Mouse (Mus musculus) embryonic facial prominence, embryonic 14.5 days (tissue): Measurements from ENCODE around the gene Cox8c. TPM values are rescaled to one million over a fixed set of nuclear protein-coding genes. Genes with fewer than 3 reads are reported as not detected.
A peak's percentile ranks its signal among the peaks of the same experiment; 100 is the strongest.

Experiments used
- ATAC-seq: fragments of 200-750 bp; cut with Nextera tagmentation; 2 replicates; pipeline ENCODE4 v1.8.0; 2017; ENCODE audit warnings: low read depth, moderate number of reproducible peaks, moderate TSS enrichment
- DNase-seq: peaks from one replicate; pipeline ENCODE4 v3.0.0-alpha.2; 2015; ENCODE audit warnings: low spot score
- H3K27ac ChIP-seq: fragments of 300-500 bp; sonication (generic); replicated peaks from 2 replicates; pipeline ENCODE4 v1.5.1; 2014; ENCODE audit warnings: low read depth, mild to moderate bottlenecking, low read length, moderate library complexity
- H3K27me3 ChIP-seq: fragments of 300-500 bp; sonication (generic); replicated peaks from 2 replicates; pipeline ENCODE4 v1.6.1; 2014; ENCODE audit warnings: low read length; ENCODE audit not compliant: control insufficient read depth, insufficient read depth
- H3K36me3 ChIP-seq: fragments of 300-500 bp; sonication (generic); 2 replicates; pipeline ENCODE4 v1.6.1; 2014; ENCODE audit warnings: low read length, mixed read lengths; ENCODE audit not compliant: control insufficient read depth, insufficient read depth
- H3K4me1 ChIP-seq: fragments of 300-500 bp; sonication (generic); 2 replicates; pipeline ENCODE4 v1.6.1; 2014; ENCODE audit warnings: antibody characterized with exemption, low read length; ENCODE audit not compliant: control insufficient read depth, insufficient read depth
- H3K4me2 ChIP-seq: fragments of 300-500 bp; sonication (generic); 2 replicates; pipeline ENCODE4 v1.6.1; 2014; ENCODE audit warnings: low read depth, mild to moderate bottlenecking, low read length, moderate library complexity, mixed read lengths
- H3K4me3 ChIP-seq: fragments of 300-500 bp; sonication (generic); 2 replicates; pipeline ENCODE4 v1.5.1; 2014; ENCODE audit warnings: low read depth, mild to moderate bottlenecking, low read length
- H3K9ac ChIP-seq: fragments of 300-500 bp; sonication (generic); 2 replicates; pipeline ENCODE4 v1.6.1; 2014; ENCODE audit warnings: low read depth, mild to moderate bottlenecking, low read length, moderate library complexity, mixed read lengths
- H3K9me3 ChIP-seq: fragments of 300-500 bp; sonication (generic); 2 replicates; pipeline ENCODE4 v1.6.1; 2016; ENCODE audit warnings: low read length; ENCODE audit not compliant: control insufficient read depth
- WGBS: fragments of 180-500 bp; shearing (Covaris S2); extraction: QIAGEN DNeasy Blood & Tissue Kit; methylation state at CpG from one replicate; pipeline ENCODE4 v1.1.7; 2014; 5-methylcytosine and 5-hydroxymethylcytosine counted together
- polyA plus RNA-seq: library from polyadenylated mRNA; unstranded; fragments of >200 nt; fragmentation: Nextera tagmentation; extraction: Ambion mirVana; gene quantifications from 2 replicates; pipeline ENCODE4 v1.2.1, GENCODE M21; 2014

Cox8c gene
- not detected in 2 replicates for polyA plus RNA-seq

DNA sequence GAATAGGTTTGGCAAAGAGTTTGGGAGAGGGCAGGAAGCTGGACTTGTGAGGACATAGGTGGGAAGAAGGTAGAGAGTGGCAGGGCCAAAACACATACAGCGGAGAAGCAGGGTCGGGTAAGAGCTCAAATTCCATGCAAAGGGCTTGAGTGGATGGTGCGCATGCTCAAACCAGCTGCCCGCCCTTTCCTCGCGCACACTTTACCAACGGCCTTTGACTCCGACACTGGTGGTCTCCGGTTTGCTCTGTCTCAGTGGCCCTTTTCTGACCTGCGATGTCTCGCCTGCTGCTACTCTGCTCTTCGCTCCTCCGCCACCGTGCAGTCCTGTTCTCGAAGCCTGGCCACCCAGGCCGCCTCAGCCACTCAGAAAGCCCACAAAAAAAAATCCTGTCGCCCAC lies at the start of gene Cox8c:
Cox8c (plus strand) TSS at position 226 of the 400 bp plus-strand sequence.
- 93% methylated on average over 17 of the region's 17 CpGs for WGBS
- no peak within 1 kb of the TSS for H3K27ac ChIP-seq
- no peak within 1 kb of the TSS for H3K4me2 ChIP-seq
- H3K9ac ChIP-seq, result no peak within 1 kb of the TSS
- H3K27me3 ChIP-seq, result no peaks in the 10 kb centered on the region
- H3K36me3 ChIP-seq, result no peaks in the 10 kb centered on the region
- H3K9me3 ChIP-seq, result no peaks in the 10 kb centered on the region
- ATAC-seq (no peak), DNase-seq (no peak)
- H3K4me1 ChIP-seq, result no peaks in the 10 kb centered on the region
- H3K4me3 ChIP-seq, result no peak within 1 kb of the TSS

GRCm38 (mm10) chr12:102860806-102861205 lies 38.3 kb upstream of the Cox8c start:
- H3K27ac ChIP-seq, result no peak overlapping the region
- H3K4me2 ChIP-seq, result no peak overlapping the region
- no peaks in the 10 kb centered on the region for H3K9me3 ChIP-seq
- no peak overlapping the region for H3K4me3 ChIP-seq
- H3K9ac ChIP-seq, result no peak overlapping the region
- ATAC-seq, result no peak
- no peak for DNase-seq
- no peaks in the 10 kb centered on the region for H3K36me3 ChIP-seq
- no peaks in the 10 kb centered on the region for H3K27me3 ChIP-seq
- H3K4me1 ChIP-seq, result no peaks in the 10 kb centered on the region

GRCm38 (mm10) chr12:102869802-102870201 lies 29.3 kb upstream of the Cox8c start:
- H3K36me3 ChIP-seq, result no peaks in the 10 kb centered on the region
- no peak overlapping the region for H3K4me2 ChIP-seq
- DNase-seq, result no peak
- H3K4me1 ChIP-seq, result no peaks in the 10 kb centered on the region
- H3K27ac ChIP-seq, result no peak overlapping the region
- H3K9ac ChIP-seq, result no peak overlapping the region
- WGBS, result 90% methylated on average over 2 of the region's 2 CpGs
- H3K27me3 ChIP-seq, result no peaks in the 10 kb centered on the region
- ATAC-seq, result no peak
- H3K9me3 ChIP-seq, result no peaks in the 10 kb centered on the region
- H3K4me3 ChIP-seq, result no peak overlapping the region

- no peak for DNase-seq
- no peak overlapping the region for H3K9ac ChIP-seq
- no peak for ATAC-seq
Measured at GRCm38 (mm10) chr12:102870527-102870926, 28.6 kb upstream of the Cox8c start.

GRCm38 (mm10) chr12:102877301-102878030 lies 21.6 kb upstream of the Cox8c start:
- H3K4me1 ChIP-seq, result peaks cover 17% of the 10 kb centered on the region
- peak overlapping the region; percentile 97 for H3K9ac ChIP-seq
- under 1% methylated on average over 27 of the region's 70 CpGs for WGBS
- H3K9me3 ChIP-seq, result no peaks in the 10 kb centered on the region
- H3K27me3 ChIP-seq, result no peaks in the 10 kb centered on the region
- peak overlapping the region; percentile 97 for H3K27ac ChIP-seq
- peak overlapping the region; percentile 96 for H3K4me3 ChIP-seq
- no peaks in the 10 kb centered on the region for H3K36me3 ChIP-seq
- peak overlapping the region; percentile 70 for H3K4me2 ChIP-seq
- peak; percentile 78 for DNase-seq
- ATAC-seq, result peak; percentile 68

More at GRCm38 (mm10) chr12:102870527-102870926, 28.6 kb upstream of the Cox8c start:
- Histone ChIP-seq H3K27ac (no peak overlapping the region), H3K36me3 (no peaks in the 10 kb centered on the region), H3K27me3 (no peaks in the 10 kb centered on the region), H3K4me3 (no peak overlapping the region), H3K4me1 (peaks cover 3% of the 10 kb centered on the region), H3K9me3 (no peaks in the 10 kb centered on the region), H3K4me2 (no peak overlapping the region)
- 85% methylated on average over 1 of the region's 1 CpGs for whole genome bisulfite sequencing

- H3K9me3 ChIP-seq, result no peaks in the 10 kb centered on the region
- H3K9ac ChIP-seq, result peak within 1 kb of the TSS; percentile 97
- H3K27me3 ChIP-seq, result no peaks in the 10 kb centered on the region
- WGBS, result 0% methylated on average over 28 of the region's 95 CpGs
- no peaks in the 10 kb centered on the region for H3K36me3 ChIP-seq
- H3K27ac ChIP-seq, result peak within 1 kb of the TSS; percentile 97
- H3K4me3 ChIP-seq, result peak within 1 kb of the TSS; percentile 96
- DNase-seq, result peak; percentile 98
- peak; percentile 97 for ATAC-seq
- H3K4me2 ChIP-seq, result peak within 1 kb of the TSS; percentile 70
- peaks cover 17% of the 10 kb centered on the region for H3K4me1 ChIP-seq
Measured at GRCm38 (mm10) chr12:102878031-102878823, 20.9 kb upstream of the Cox8c start, which contains the start of gene Btbd7. Gene Btbd7 (minus strand): TSS chr12:102878471.

GRCm38 (mm10) chr12:102878901-102879300 lies 20.2 kb upstream of the Cox8c start:
- no peaks in the 10 kb centered on the region for H3K36me3 ChIP-seq
- H3K4me1 ChIP-seq, result peaks cover 17% of the 10 kb centered on the region
- peak overlapping the region; percentile 96 for H3K4me3 ChIP-seq
- peak overlapping the region; percentile 63 for H3K4me2 ChIP-seq
- peak overlapping the region; percentile 97 for H3K9ac ChIP-seq
- H3K9me3 ChIP-seq, result no peaks in the 10 kb centered on the region
- H3K27ac ChIP-seq, result peak overlapping the region; percentile 97
- ATAC-seq, result no peak
- 20% methylated on average over 7 of the region's 7 CpGs for WGBS
- H3K27me3 ChIP-seq, result no peaks in the 10 kb centered on the region
- DNase-seq, result peak; percentile 68

- Histone ChIP-seq H3K9me3 (no peaks in the 10 kb centered on the region), H3K27ac (no peak overlapping the region), H3K4me2 (no peak overlapping the region), H3K4me1 (no peaks in the 10 kb centered on the region), H3K27me3 (no peaks in the 10 kb centered on the region), H3K9ac (no peak overlapping the region), H3K4me3 (no peak overlapping the region), H3K36me3 (no peaks in the 10 kb centered on the region)
- DNase-seq (peak; percentile 65), ATAC-seq (no peak)
- WGBS, result 15% methylated on average over 5 of the region's 5 CpGs
Measured at GRCm38 (mm10) chr12:102885735-102886134, 13.4 kb upstream of the Cox8c start.
